ENCODE assay signal across 28 mouse cellular contexts in the genomic region with DNA sequence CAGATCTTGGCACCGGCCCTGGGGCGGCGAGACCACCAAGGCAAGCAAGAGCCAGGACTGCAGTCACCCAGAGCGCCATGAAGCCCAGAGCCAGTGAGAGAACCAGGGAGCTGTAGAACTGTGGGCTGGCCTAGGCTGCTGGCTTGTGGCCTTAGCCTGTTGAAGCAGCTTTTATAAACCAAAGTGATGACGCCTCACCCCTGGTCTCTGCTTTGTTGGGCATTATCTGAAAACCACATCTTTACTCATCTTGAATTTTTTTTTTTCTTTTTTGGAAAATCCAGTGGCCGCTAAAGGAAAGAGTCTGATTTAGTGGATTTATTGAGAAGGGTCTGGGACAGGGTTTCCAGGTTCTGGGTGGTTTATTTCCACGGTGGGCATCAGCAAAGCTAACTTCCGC. TPM values are rescaled to one million over a fixed set of nuclear protein-coding genes. Genes with fewer than 3 reads are reported as not detected.
"Had no signal": no experiment of that assay in that cellular context is flagged by ENCODE, and none has a peak within 500 bp of the region (broad histone marks: within the 10 kb centered on the region; RNA-seq: fewer than 3 reads in every experiment).

TSS of gene Il13 (minus strand) at position 147 of the 400 bp plus-strand sequence.

- H3K9me3 ChIP-seq: liver, embryonic 13.5 days had no signal

- DNase-seq: kidney, adult 9 months; kidney, postnatal 14 days; kidney, postnatal 4 days; liver, embryonic 13.5 days; lung, adult 2 months; lung, postnatal 14 days; lung, postnatal 4 days; midbrain, embryonic 14.5 days; right cerebral cortex, adult 18-20 months; right cerebral cortex, postnatal 25 days; thymus, adult 18-20 months; thymus, postnatal 14 days had no signal

- H3K27ac ChIP-seq: liver, embryonic 13.5 days had no signal

- H3K36me3 ChIP-seq: liver, embryonic 13.5 days had no signal

RNA-seq across cellular contexts. Expression of gene Il13, which starts in this region (rescaled TPM):
- total RNA-seq: layer of hippocampus, adult 18-20 months; layer of hippocampus, postnatal 14 days; left cerebral cortex, postnatal 36 days; liver, adult 2 months; megakaryocyte progenitor cell, adult 5-6 weeks; megakaryocyte-erythroid progenitor cell, adult 5-6 weeks; midbrain, postnatal 0 days had no signal
- polyA plus RNA-seq: kidney, embryonic 16.5 days; limb, embryonic 11.5 days; liver, adult 2 months; liver, embryonic 13.5 days; liver, embryonic 16.5 days; lung, adult 2 months; lung, embryonic 16.5 days; midbrain, embryonic 11.5 days; midbrain, embryonic 14.5 days; midbrain, postnatal 0 days; neural tube, embryonic 11.5 days; neural tube, embryonic 14.5 days; spleen, adult 2 months; stomach, embryonic 16.5 days had no signal
